Mouse (Mus musculus) liver, embryonic 14.5 days (tissue): Measurements from ENCODE around the gene Cep55.

Experiments used
- CTCF ChIP-seq: IDR thresholded peaks from 2 replicates; pipeline ENCODE4 v1.5.1; 2016; ENCODE audit warnings: antibody characterized with exemption, low read depth, control low read depth
- EP300 ChIP-seq: IDR thresholded peaks from 2 replicates; pipeline ENCODE4 v1.6.1; 2016; ENCODE audit warnings: antibody characterized with exemption, low read depth

DNA sequence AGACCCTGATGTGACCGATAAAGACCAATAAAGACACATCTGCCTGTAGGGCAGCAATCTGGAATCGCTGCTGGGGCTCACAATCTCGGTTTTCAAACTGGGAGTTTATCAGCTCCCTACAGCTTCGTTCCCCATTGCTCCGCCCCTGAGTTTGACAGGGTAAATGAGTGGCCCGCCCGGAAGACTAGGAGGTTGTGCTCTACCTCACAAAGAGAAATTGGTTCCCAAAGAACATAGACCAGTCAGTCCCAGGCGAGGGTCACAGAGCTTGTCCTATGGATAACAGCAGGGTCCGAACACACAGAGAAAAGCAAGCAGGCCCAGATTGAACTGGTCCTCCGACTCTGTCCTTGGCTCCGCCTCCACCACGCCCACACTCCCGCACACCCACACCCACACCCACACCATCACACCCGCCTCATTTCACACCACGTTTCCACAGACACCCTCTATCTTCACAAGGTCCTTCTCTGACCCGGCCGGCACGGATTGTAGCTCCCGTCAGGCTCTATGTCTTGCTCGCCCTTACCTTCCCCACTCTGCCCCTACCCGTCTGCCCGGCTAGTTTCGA is 577 bp upstream of the Cep55 start:
- TF ChIP-seq CTCF (no peak), EP300 (no peak)
